Mouse (Mus musculus): Measurements from ENCODE around the gene Incenp. TPM values are rescaled to one million over a fixed set of nuclear protein-coding genes. Genes with fewer than 3 reads are reported as not detected.
A peak's percentile ranks its signal among the peaks of the same experiment; 100 is the strongest.
"Not testable (repeated sequence)": the region's sequence is repeated elsewhere in the genome, so short reads cannot be mapped to it uniquely, and the experiment has no call there.

Gene Incenp
- total RNA-seq, 2 experiments from 2014 or later = 22.3 to 25.9 TPM

GRCm38 (mm10) chr19:9920835-9921784 is 21.8 kb upstream of the Incenp start:
- intact Hi-C loops (cut with DNase I) = no loop called here

DNA sequence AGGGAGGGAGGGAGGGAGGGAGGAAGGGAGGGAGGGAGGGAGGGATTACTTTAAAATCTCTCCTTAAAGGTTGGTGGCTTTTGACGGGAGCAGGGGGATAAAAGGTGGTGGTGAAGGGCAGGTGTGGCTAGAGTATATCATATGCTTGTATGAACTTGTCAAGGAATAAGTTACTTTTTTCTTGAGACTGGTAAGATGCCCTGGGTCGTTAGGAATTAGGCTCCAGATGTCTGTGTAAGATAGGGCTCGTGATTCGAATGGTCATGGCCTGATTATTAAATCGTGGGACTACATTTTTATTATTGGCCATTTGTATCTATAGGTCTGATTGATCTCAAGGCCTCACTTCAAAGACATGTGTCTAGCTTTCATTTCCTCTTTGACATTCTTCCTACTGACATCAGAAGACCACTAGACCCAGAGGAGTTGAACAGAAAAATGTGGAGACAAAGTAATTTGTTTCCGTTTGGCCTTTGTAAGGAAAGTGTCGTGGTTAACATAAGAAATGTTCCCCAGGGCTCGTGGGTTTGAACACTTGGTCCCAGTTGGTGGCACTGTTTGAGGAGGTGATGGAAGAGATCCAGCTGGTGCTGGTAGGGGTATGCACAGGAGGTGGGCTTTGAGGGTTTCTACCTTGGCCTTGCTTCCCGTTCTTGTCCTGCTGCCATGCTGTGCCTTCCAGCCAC is 19.0 kb upstream of the Incenp start:
- no peak for DNase-seq
- intact Hi-C loops (cut with DNase I) = no loop called here

More at GRCm38 (mm10) chr19:9920835-9921784, 21.8 kb upstream of the Incenp start:
- DNase-seq = peak; percentile 65 to 66

GRCm38 (mm10) chr19:9917727-9918126 is 18.4 kb upstream of the Incenp start:
- DNase-seq = no peak
- intact Hi-C loops (cut with DNase I) = loop anchor here (2.0 kb wide), 1 partner anchor 115 kb away; no protein-coding TSS in a partner anchor

GRCm38 (mm10) chr19:9915935-9916334 is 16.6 kb upstream of the Incenp start:
- intact Hi-C loops (cut with DNase I) = loop anchor here (1.0 to 2.0 kb wide), 2 partner anchors 75 to 117 kb away; no protein-coding TSS in a partner anchor
- peak; percentile 85 to 93 for DNase-seq

DNA sequence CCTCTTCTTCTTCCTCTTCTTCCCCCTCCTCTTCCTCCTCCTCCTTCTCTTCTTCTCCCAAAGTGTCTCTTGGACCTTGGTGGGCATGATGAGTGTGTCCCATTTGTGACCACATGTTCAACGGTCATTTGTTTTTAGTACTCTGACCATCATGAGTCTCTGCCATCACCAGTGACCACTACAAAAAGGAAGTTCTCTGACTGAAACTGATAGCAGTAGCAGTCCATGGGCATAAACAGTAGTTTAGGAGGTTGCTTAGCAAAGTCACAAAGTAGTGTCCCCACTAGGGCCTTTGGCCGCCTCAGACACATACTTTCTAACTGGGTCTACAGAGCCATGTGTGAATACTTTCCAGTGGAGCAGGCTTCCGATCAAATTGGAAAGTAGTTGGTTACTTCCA is 15.0 kb upstream of the Incenp start:
- intact Hi-C loops (cut with DNase I) = loop anchor here (5.0 kb wide), 1 partner anchor 283 kb away; no protein-coding TSS in a partner anchor
- no peak for DNase-seq

DNA sequence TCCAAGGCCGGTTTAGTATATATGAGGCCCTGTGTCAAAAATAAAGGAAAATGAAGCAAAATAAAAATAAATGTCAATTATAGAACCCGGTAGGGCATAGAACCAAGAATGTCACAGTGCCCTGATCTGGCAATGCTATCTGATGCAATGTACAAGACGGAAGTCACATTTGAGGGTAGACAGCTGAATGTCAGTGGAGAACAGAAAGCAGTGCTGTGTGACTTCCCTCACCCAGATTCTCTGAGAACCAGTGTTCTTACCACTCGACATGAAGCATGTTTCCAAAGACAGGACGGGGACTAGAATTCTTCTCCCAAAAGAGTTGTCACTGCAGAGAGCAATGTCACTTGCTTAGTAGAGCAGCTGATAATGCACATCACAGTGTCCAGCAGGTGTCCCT is 14.4 kb upstream of the Incenp start:
- intact Hi-C loops (cut with DNase I) = loop anchor here (5.0 kb wide), 1 partner anchor 284 kb away; no protein-coding TSS in a partner anchor
- no peak for DNase-seq

DNA sequence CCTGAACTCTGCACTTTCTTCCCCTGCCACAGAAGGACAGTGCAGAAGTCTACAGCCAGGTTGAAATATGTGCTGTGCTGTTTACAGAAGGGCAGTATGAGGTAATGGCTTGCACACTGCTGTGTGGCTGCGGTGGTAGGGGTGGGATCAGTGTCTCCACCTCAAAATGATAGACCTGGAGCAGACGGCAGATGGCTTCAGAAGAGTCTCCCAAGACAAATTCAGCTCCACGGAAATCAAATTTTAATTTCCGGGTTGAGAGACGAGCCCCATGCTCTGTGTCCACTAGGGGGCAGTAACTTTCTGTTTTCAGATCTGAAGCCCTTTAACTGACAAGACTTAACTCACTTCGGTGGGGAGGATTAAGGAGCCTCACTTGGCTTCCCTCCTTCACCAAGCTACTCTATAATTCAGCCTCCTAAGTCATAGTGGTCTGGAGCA is 12.0 kb upstream of the Incenp start:
- intact Hi-C loops (cut with DNase I) = loop anchor here (5.0 kb wide), 1 partner anchor 286 kb away; no protein-coding TSS in a partner anchor
- peak in 1 of 2 experiments; percentile 71 for DNase-seq

- no peak for DNase-seq
- intact Hi-C loops (cut with DNase I) = no loop called here
These were observed 10.0 kb upstream of the Incenp start for GRCm38 (mm10) chr19:9909351-9909750.

DNA sequence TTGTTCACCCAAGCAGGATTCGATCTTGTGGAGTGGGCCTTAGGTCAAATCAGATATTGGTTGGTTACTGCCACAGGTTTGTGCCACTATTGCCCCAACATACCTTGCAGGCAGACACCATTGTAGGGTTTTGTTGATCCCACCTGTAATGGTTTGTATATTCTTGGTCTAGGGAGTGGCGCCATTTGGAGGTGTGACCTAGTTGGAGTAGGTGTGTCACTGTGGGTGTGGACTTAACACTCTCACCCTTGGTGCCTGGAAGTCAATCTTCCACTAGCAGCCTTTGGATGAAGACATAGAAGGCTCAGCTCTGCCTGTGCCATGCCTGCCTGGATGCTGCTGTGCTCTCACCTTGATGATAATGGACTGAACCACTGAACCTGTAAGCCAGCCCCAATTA is 1.3 kb upstream of the Incenp start:
- intact Hi-C loops (cut with DNase I); DNase-seq: not testable (repeated sequence)

- intact Hi-C loops (cut with DNase I) = no loop called here
- no peak for DNase-seq
These were observed 412 bp upstream of the Incenp start for GRCm38 (mm10) chr19:9899780-9900146.

- DNase-seq = peak; percentile 30 to 35
- intact Hi-C loops (cut with DNase I) = no loop called here
These were observed 848 bp downstream of the Incenp start for GRCm38 (mm10) chr19:9898339-9899066.

GRCm38 (mm10) chr19:9896067-9896466 is 3.3 kb downstream of the Incenp start:
- DNase-seq = no peak
- intact Hi-C loops (cut with DNase I) = no loop called here

GRCm38 (mm10) chr19:9886771-9887170 is 12.6 kb downstream of the Incenp start:
- intact Hi-C loops (cut with DNase I) = no loop called here

GRCm38 (mm10) chr19:9886348-9886747 is 13.0 kb downstream of the Incenp start:
- intact Hi-C loops (cut with DNase I) = no loop called here

More at GRCm38 (mm10) chr19:9886771-9887170, 12.6 kb downstream of the Incenp start:
- no peak for DNase-seq

DNA sequence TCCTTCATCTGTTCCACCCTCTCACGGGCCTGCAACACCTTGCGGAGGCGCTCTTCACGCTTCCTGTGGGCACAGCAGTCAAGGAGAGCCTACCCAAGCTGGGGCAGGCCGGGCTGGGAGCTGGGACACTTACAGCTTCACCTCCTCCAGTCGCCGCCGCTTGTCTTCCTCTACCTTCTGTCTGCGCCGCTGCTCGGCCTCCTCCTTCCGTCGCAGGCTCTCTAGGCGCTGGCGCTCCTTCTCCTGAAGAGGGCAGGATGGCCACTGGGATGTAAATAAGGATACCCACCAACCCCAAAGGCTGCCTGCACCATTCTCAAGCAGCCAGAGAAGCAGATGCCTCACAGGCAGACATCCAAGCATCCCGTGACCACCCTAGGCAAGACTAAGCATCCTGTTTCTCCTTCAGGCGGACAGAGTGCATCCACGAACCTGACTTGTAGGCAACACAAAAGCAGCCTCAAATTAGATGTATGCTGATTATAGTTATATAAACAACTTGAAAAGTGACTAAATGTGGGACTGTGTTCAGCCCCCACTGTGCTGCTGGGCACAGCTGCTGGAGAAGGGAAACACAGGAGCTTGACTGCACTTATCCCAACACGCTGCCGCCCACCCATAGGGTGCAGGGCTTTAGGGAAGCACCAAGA is 21.0 kb downstream of the Incenp start:
- no peak for DNase-seq
- intact Hi-C loops (cut with DNase I) = no loop called here

More at GRCm38 (mm10) chr19:9886348-9886747, 13.0 kb downstream of the Incenp start:
- DNase-seq = no peak

- DNase-seq = no peak
- intact Hi-C loops (cut with DNase I) = no loop called here
These were observed 33.9 kb downstream of the Incenp start for GRCm38 (mm10) chr19:9865466-9865865.

DNA sequence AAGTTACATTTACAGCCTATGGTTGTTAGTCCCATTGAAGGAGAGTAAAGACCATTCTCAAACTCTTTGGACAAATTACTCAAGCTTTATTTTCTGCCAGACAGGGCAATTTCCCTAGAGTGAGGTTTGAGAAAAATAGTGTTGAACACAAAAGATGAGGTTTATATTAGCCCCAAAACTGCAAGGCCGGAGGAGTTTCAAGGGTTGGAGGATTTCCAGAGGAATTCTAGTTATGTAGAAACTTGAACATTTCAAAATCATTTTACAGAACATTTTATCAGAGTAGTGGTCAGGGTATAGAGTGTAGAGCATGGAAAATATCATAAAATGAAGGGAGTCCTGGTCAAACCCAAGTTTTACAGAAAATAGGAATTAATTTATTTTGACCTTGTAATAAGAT is 34.5 kb downstream of the Incenp start:
- no peak for DNase-seq
- intact Hi-C loops (cut with DNase I) = no loop called here

- intact Hi-C loops (cut with DNase I); DNase-seq: not testable (repeated sequence)
These were observed 38.5 kb downstream of the Incenp start for GRCm38 (mm10) chr19:9860821-9861220.

- DNase-seq; intact Hi-C loops (cut with DNase I): not testable (repeated sequence)
These were observed 49.8 kb downstream of the Incenp start for GRCm38 (mm10) chr19:9849368-9850075.

Data from heart, postnatal 10 days (tissue).